Mouse (Mus musculus) bone marrow, adult 2 months (tissue): ENCODE results near the gene Ramp2. TPM values are rescaled to one million over a fixed set of nuclear protein-coding genes. Genes with fewer than 3 reads are reported as not detected.

Experiments used
- H3K27ac ChIP-seq: fragments of 200-500 bp; 2 replicates; pipeline ENCODE4 v1.5.1; 2012; ENCODE audit warnings: low read depth, mild to moderate bottlenecking, control low read depth, inconsistent platforms, low read length; ENCODE audit not compliant: control insufficient read depth, poor library complexity, insufficient read depth
- H3K4me1 ChIP-seq: fragments of 200-500 bp; 2 replicates; pipeline ENCODE4 v1.6.1; 2011; ENCODE audit warnings: low read length; ENCODE audit not compliant: control insufficient read depth, insufficient read depth
- H3K4me3 ChIP-seq: fragments of 200-500 bp; replicated peaks from 2 replicates; pipeline ENCODE3; 2011; ENCODE audit warnings: mild to moderate bottlenecking, low read depth, low read length, control low read depth; ENCODE audit not compliant: control insufficient read depth
- CTCF ChIP-seq: fragments of 200-500 bp; IDR thresholded peaks from 2 replicates; pipeline ENCODE4 v1.5.1; 2011; ENCODE audit warnings: low read length, control low read depth; ENCODE audit not compliant: control insufficient read depth, insufficient read depth
- POLR2A ChIP-seq: fragments of 200-500 bp; IDR thresholded peaks from 2 replicates; pipeline ENCODE4 v1.6.1; 2011; ENCODE audit warnings: low read depth, mild to moderate bottlenecking, control low read depth, low read length, borderline replicate concordance; ENCODE audit not compliant: control insufficient read depth
- WGBS: fragments of 180-500 bp; shearing (Covaris S2); methylation state at CpG from one replicate; pipeline ENCODE4 v1.1.7; 2018; 5-methylcytosine and 5-hydroxymethylcytosine counted together
- polyA plus RNA-seq: library from polyadenylated mRNA; stranded (reverse); fragments of >200 nt; gene quantifications from 2 replicates; pipeline ENCODE4 v1.2.4, GENCODE M21; 2011; ENCODE audit warnings: low replicate concordance; ENCODE audit not compliant: missing spikeins, insufficient read depth, insufficient read length

Ramp2 gene
- polyA plus RNA-seq, 1 experiment = 4.8 TPM

DNA sequence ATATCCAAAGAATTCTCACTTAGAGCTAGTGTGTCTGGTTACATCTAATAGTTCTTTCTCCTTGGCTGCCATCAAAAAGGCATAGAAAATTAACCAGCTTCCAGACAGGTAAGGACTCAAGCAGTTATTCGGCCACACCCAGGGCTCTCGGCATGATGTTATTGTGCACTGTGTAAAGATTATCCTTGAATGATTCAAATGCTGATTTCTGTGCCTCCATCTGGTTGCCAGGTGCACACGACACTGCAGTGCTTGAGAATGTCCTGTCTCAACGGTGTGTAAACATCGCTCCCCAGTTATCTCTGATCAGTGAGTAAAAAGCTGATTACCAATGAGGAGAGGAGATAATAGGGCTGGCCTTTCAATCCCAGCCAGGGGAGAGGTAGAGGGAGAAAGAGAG, 61.9 kb downstream of the Ramp2 start:
- Histone ChIP-seq H3K4me1 (no peaks in the 10 kb centered on the region), H3K27ac (no peak overlapping the region), H3K4me3 (no peak overlapping the region)
- 52% methylated on average over 5 of the region's 5 CpGs for WGBS
- TF ChIP-seq CTCF (no peak), POLR2A (no peak)

Other genes with a start within 250 kb of the Ramp2 start
- gene Atp6v0a1, start 236.6 kb upstream of the Ramp2 start, polyA plus RNA-seq = 44.9 and 61.5 TPM in 2 replicates
- gene Naglu, start 176.0 kb upstream of the Ramp2 start, polyA plus RNA-seq = 3.4 and 5.6 TPM in 2 replicates
- gene Hsd17b1, start 167.6 kb upstream of the Ramp2 start, polyA plus RNA-seq = 0.97 and 2.3 TPM in 2 replicates
- 11.2 and 25.5 TPM in 2 replicates for gene Coasy, start 163.5 kb upstream of the Ramp2 start, polyA plus RNA-seq
- gene Mlx, start 158.8 kb upstream of the Ramp2 start, polyA plus RNA-seq = 15.3 and 23.6 TPM in 2 replicates
- 12.6 and 14.3 TPM in 2 replicates for gene Psmc3ip, start 150.6 kb upstream of the Ramp2 start, polyA plus RNA-seq
- 34.4 and 49.4 TPM in 2 replicates for gene Retreg3, start 126.1 kb upstream of the Ramp2 start, polyA plus RNA-seq
- gene Tubg1, start 126.1 kb upstream of the Ramp2 start, polyA plus RNA-seq = 12.3 and 16.4 TPM in 2 replicates
- 3.4 TPM in 1 of 2 replicates, not detected in the other for gene Tubg2, start 90.1 kb upstream of the Ramp2 start, polyA plus RNA-seq
- 0.54 and 1.5 TPM in 2 replicates for gene Cntnap1, start 75.5 kb upstream of the Ramp2 start, polyA plus RNA-seq
- 2.0 and 2.1 TPM in 2 replicates for gene Plekhh3, start 74.7 kb upstream of the Ramp2 start, polyA plus RNA-seq
- gene Ccr10, start 70.6 kb upstream of the Ramp2 start, polyA plus RNA-seq = not detected in 2 replicates
- gene Ezh1, start 19.6 kb upstream of the Ramp2 start, polyA plus RNA-seq = 21.2 and 35.8 TPM in 2 replicates
- 71.9 and 86.6 TPM in 2 replicates for gene Vps25, start 7.7 kb downstream of the Ramp2 start, polyA plus RNA-seq
- gene Wnk4, start 14.5 kb downstream of the Ramp2 start, polyA plus RNA-seq = 5.5 and 19.8 TPM in 2 replicates
- 1.3 and 2.2 TPM in 2 replicates for gene Cntd1, start 33.0 kb downstream of the Ramp2 start, polyA plus RNA-seq
- 34.2 and 61.9 TPM in 2 replicates for gene Coa3, start 33.1 kb downstream of the Ramp2 start, polyA plus RNA-seq
- 144 and 173 TPM in 2 replicates for gene Becn1, start 56.3 kb downstream of the Ramp2 start, polyA plus RNA-seq
- 114 and 148 TPM in 2 replicates for gene Psme3, start 70.2 kb downstream of the Ramp2 start, polyA plus RNA-seq
- gene Aoc2, start 79.0 kb downstream of the Ramp2 start, polyA plus RNA-seq = 11.0 and 12.4 TPM in 2 replicates
- 0.82 and 1.0 TPM in 2 replicates for gene Aoc3, start 84.6 kb downstream of the Ramp2 start, polyA plus RNA-seq
- gene G6pc, start 121.5 kb downstream of the Ramp2 start, polyA plus RNA-seq = not detected in 2 replicates
- gene Aarsd1, start 171.6 kb downstream of the Ramp2 start, polyA plus RNA-seq = 17.9 and 28.0 TPM in 2 replicates
- gene Gm27029, start 178.8 kb downstream of the Ramp2 start, polyA plus RNA-seq = 7.1 and 7.2 TPM in 2 replicates
- 3.5 and 10.7 TPM in 2 replicates for gene Rundc1, start 179.1 kb downstream of the Ramp2 start, polyA plus RNA-seq
- gene Ptges3l, start 179.3 kb downstream of the Ramp2 start, polyA plus RNA-seq = 2.4 TPM in 1 of 2 replicates, not detected in the other
- 532 and 941 TPM in 2 replicates for gene Rpl27, start 196.3 kb downstream of the Ramp2 start, polyA plus RNA-seq
- gene Ifi35, start 202.4 kb downstream of the Ramp2 start, polyA plus RNA-seq = 24.9 and 45.0 TPM in 2 replicates
- gene Rnd2, start 219.0 kb downstream of the Ramp2 start, polyA plus RNA-seq = 1.0 and 1.7 TPM in 2 replicates
- gene Vat1, start 220.2 kb downstream of the Ramp2 start, polyA plus RNA-seq = 10.6 and 19.0 TPM in 2 replicates